Mouse (Mus musculus) lung, embryonic 16.5 days (tissue): Measurements from ENCODE around the gene Pparg. TPM values are rescaled to one million over a fixed set of nuclear protein-coding genes. Genes with fewer than 3 reads are reported as not detected.
A peak's percentile ranks its signal among the peaks of the same experiment; 100 is the strongest.

Experiments
- ATAC-seq: fragments of 200-750 bp; cut with Nextera tagmentation; 2 replicates; pipeline ENCODE4 v1.8.0; 2017; ENCODE audit warnings: low read depth, mild to moderate bottlenecking, moderate library complexity
- H3K27ac ChIP-seq: fragments of 300-500 bp; sonication (generic); 2 replicates; pipeline ENCODE4 v1.5.1; 2014; ENCODE audit warnings: mild to moderate bottlenecking, control low read depth, low read length
- H3K27me3 ChIP-seq: fragments of 300-500 bp; sonication (generic); 2 replicates; pipeline ENCODE4 v1.6.1; 2014; ENCODE audit warnings: low read depth, low read length, mixed read lengths; ENCODE audit not compliant: control insufficient read depth, insufficient read depth
- H3K36me3 ChIP-seq: fragments of 300-500 bp; sonication (generic); 2 replicates; pipeline ENCODE4 v1.6.1; 2014; ENCODE audit warnings: low read length; ENCODE audit not compliant: control insufficient read depth, insufficient read depth
- H3K4me1 ChIP-seq: fragments of 300-500 bp; sonication (generic); replicated peaks from 2 replicates; pipeline ENCODE4 v1.6.1; 2014; ENCODE audit warnings: low read length, mixed read lengths; ENCODE audit not compliant: control insufficient read depth, insufficient read depth
- H3K4me2 ChIP-seq: fragments of 300-500 bp; sonication (generic); 2 replicates; pipeline ENCODE4 v1.6.1; 2014; ENCODE audit warnings: low read depth, low read length, control low read depth
- H3K4me3 ChIP-seq: fragments of 300-500 bp; sonication (generic); 2 replicates; pipeline ENCODE4 v1.5.1; 2014; ENCODE audit warnings: mild to moderate bottlenecking, low read length, control low read depth
- H3K9ac ChIP-seq: fragments of 300-500 bp; sonication (generic); 2 replicates; pipeline ENCODE4 v1.6.1; 2014; ENCODE audit warnings: low read length, control low read depth
- H3K9me3 ChIP-seq: fragments of 300-500 bp; sonication (generic); 2 replicates; pipeline ENCODE4 v1.6.1; 2016; ENCODE audit warnings: low read length; ENCODE audit not compliant: control insufficient read depth
- WGBS: fragments of 180-500 bp; shearing (Covaris S2); extraction: QIAGEN DNeasy Blood & Tissue Kit; methylation state at CpG from one replicate; pipeline ENCODE4 v1.1.7; 2014; 5-methylcytosine and 5-hydroxymethylcytosine counted together
- polyA plus RNA-seq: library from polyadenylated mRNA; unstranded; fragments of >200 nt; fragmentation: Nextera tagmentation; extraction: Ambion mirVana; gene quantifications from 2 replicates; pipeline ENCODE4 v1.2.1, GENCODE M21; 2015

The Pparg gene
- polyA plus RNA-seq, 1 experiment from 2014 or later = 5.4 TPM

DNA sequence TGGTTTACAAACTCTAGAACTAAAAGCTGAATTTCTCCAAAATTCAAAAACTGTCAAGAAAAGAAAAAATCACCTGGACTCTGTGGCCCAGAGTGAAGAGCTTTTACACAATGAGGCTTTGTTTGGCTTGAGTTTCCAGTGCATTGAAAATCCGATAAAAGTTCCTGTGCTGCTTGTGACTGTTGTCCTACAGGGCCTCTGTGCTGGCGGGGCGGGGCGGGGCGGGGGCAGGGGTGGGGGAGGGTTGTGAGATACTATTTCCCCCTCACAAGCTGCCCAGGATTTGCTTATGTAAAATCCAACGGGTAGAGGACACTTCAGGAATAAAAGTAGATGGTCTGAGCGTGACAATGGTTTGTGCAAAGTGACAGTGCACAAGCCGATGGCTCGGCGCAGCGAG is 16.2 kb upstream of the Pparg start:
- no peak overlapping the region for H3K9ac ChIP-seq
- H3K27me3 ChIP-seq = no peaks in the 10 kb centered on the region
- H3K27ac ChIP-seq = no peak overlapping the region
- H3K4me1 ChIP-seq = peaks cover 2% of the 10 kb centered on the region; the same call in 1 of the 2 replicates
- no peaks in the 10 kb centered on the region for H3K36me3 ChIP-seq
- H3K9me3 ChIP-seq = no peaks in the 10 kb centered on the region
- 31% methylated on average over 11 of the region's 11 CpGs for WGBS
- H3K4me2 ChIP-seq = peak overlapping the region; percentile 26
- H3K4me3 ChIP-seq = no peak overlapping the region
- no peak for ATAC-seq

GRCm38 (mm10) chr6:115345013-115345412 is 15.7 kb upstream of the Pparg start:
- no peak overlapping the region; the same call in 1 of the 2 replicates for H3K4me2 ChIP-seq
- 75% methylated on average over 8 of the region's 8 CpGs for WGBS

DNA sequence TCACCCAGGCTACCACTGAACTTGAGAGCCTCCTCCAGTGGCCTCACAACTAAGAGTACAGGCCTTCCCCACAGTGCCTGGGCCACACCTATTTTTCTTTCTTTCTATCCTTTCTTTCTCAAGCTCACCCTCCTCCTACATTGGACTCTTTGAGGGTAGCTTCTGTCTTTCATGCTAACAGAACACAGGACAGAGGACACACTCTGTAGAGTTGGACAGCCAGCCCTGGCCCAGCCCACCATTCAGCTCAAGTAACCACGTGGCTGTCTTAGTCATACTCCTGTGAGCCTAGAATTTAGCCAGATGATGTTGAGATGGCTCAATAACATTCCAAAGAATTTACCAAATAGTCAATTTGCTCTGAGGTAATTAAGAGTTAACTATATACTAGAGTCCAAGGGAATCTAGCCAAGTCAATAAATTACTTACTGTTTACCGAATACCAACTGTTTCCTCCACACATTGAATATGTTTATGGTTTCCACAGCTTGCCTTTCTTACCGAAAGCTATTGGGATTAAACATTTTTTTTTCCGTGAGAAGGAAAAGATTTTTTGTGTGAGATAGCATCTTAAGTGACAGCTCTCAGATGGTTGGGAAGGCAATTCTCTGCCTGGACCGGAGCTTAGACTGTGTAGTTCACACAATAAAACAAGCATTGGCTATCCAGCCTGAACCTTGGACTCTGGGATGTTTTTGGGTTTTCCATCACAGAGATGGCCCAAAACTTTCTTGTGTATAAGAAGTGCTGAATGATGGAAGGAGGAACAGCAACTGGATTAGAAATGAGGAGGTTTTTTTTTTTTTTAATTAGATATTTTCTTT is 10.9 kb upstream of the Pparg start:
- Histone ChIP-seq H3K4me2 (no peak overlapping the region), H3K4me1 (peaks cover 2% of the 10 kb centered on the region), H3K9me3 (no peaks in the 10 kb centered on the region), H3K27me3 (no peaks in the 10 kb centered on the region), H3K4me3 (no peak overlapping the region), H3K36me3 (no peaks in the 10 kb centered on the region), H3K9ac (no peak overlapping the region), H3K27ac (no peak overlapping the region)
- WGBS = 31% methylated on average over 5 of the region's 5 CpGs
- ATAC-seq = peak; percentile 76

More at GRCm38 (mm10) chr6:115345013-115345412, 15.7 kb upstream of the Pparg start:
- Histone ChIP-seq H3K9me3 (no peaks in the 10 kb centered on the region), H3K27ac (no peak overlapping the region), H3K27me3 (no peaks in the 10 kb centered on the region), H3K4me1 (peaks cover 4% of the 10 kb centered on the region), H3K36me3 (no peaks in the 10 kb centered on the region), H3K4me3 (no peak overlapping the region), H3K9ac (no peak overlapping the region)
- no peak for ATAC-seq

DNA sequence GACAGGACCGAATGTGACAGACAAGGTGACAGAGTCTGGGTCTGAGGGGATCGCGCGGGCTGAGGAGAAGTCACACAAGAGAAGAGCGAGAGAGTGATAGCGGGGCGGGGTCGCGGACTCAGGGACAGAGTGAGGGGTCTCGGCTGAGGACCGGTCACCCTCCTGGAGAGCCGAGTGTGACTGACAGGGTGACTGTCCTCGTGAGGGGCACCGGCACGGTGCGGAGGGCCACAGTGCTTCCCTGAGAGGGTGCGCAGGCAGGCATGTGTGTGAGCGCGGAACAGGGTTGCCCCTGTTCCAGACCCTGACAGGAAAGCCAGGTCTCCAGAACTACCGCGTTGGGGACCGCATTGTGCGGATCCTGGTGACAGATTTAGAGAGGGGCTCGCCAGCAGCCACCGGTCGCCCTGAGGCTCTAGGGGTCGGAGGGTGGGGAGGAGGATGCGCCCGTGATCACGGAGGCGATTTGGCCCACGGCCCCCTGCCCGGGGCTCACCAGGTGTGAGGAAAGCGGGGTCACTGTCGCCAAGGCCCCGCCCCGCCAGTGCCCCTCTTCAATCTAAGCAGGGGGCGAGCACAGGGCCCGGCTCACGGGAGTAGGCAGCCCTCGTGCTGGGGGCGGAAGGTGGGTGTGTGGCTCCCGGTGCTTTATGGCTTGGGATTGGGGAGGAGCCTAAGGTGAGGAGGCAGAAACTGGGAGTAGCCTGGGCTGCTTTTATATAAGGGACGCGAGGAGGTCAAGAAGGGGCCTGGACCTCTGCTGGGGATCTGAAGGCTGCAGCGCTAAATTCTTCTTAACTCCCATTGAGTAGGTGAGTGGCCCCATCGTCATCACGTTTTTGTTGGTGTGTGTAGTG is 1.1 kb downstream of the Pparg start:
- 0 out of 2 replicates have a peak, but pooled peaks cover 4% of the 10 kb centered on the region for H3K9me3 ChIP-seq
- H3K4me2 ChIP-seq = peak overlapping the region; percentile 97
- H3K9ac ChIP-seq = peak overlapping the region; percentile 74
- ATAC-seq = peak; percentile 75
- WGBS = 2% methylated on average over 48 of the region's 48 CpGs
- no peak overlapping the region for H3K27ac ChIP-seq
- peak overlapping the region; percentile 64 for H3K4me3 ChIP-seq
- peaks cover 9% of the 10 kb centered on the region for H3K27me3 ChIP-seq
- H3K36me3 ChIP-seq = no peaks in the 10 kb centered on the region
- H3K4me1 ChIP-seq = no peaks in the 10 kb centered on the region

DNA sequence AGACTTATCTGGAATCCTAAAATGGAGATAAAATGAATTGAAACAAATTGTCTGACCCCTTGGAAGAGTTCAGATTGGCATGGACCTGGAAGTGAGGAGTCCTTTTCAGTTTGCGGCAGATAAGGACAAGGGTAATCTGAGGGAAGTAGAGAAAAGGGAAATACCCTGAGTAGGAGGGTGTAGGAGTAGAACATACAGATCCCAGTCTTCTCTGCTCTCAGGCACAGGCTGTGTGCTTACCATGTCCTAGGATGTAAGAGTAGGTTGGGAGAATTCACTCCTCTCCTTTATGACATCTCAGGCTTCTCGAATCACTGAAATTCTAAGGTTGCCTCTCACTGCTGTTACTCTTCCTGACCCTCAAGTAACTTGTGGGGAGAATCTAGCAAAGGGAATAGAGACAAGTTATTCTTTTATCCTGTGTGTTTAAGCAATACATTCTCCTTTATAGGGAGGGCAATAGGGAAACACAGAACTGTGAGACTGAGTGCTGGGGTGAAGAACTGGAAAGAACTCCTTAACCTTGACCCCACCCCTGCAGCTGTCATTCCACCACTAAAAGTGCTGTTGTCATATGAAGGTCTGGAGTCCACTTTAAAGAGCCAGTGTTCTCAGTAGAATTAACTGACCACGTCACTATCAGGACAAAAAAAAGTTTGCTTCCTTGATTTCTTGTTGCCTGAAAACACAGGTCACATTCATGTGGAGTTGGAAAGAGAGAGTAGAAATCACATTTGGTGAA is 6.3 kb downstream of the Pparg start:
- Histone ChIP-seq H3K36me3 (no peaks in the 10 kb centered on the region), H3K27ac (no peak overlapping the region), H3K9me3 (no peaks in the 10 kb centered on the region), H3K4me3 (no peak overlapping the region), H3K4me1 (no peaks in the 10 kb centered on the region), H3K27me3 (peaks cover 4% of the 10 kb centered on the region; the same call in 1 of the 2 replicates), H3K9ac (no peak overlapping the region), H3K4me2 (no peak overlapping the region)
- 70% methylated on average over 3 of the region's 3 CpGs for WGBS
- no peak for ATAC-seq

DNA sequence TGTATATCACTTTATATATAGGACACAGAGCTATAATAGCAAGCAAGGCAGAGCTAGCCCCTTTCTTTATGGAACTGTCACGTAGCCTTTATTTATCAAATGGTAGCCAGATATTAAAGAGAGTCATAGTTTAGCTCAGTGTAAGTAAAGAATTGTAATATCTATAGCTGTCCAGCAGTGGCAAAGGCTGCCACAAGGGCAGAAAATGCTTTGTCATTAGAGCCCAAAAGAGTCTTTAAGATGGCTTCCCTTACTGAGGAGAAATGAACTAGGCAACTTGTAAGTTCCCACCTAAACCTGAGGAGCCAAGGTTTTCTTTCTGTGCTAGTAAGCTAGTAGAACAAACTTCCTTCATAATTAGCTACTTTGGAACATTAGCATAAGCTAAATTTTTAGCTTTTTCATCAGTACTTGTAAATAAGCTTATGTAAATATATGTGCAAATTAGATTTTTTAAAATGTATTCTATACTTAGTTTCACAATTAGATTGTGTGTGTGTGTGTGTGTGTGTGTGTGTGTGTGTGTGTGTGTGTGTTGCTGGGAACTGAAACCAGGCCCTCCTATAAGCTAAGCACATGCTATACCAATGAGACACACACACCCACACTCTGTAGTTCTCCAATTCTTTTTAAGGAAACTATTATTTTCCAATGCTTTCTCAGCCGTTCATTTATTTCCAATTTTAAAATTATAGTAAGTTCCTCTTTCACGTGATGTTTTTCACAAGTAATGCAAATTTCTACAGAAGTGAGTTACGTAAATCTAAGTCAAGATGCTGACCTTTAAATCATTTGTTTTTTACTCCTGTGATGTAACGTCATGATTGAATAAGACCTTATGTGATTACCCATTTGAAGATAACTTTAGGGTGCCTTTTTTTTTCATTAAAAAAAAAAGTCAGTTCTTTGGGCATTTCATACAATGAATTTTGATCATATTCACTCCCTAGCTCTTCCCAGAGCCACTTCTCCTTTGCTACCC is 14.4 kb downstream of the Pparg start:
- Histone ChIP-seq H3K4me3 (no peak overlapping the region), H3K4me1 (no peaks in the 10 kb centered on the region), H3K27me3 (no peaks in the 10 kb centered on the region), H3K36me3 (no peaks in the 10 kb centered on the region), H3K4me2 (no peak overlapping the region), H3K27ac (no peak overlapping the region), H3K9ac (no peak overlapping the region), H3K9me3 (no peaks in the 10 kb centered on the region)
- ATAC-seq = no peak
- 81% methylated on average over 5 of the region's 5 CpGs for WGBS

DNA sequence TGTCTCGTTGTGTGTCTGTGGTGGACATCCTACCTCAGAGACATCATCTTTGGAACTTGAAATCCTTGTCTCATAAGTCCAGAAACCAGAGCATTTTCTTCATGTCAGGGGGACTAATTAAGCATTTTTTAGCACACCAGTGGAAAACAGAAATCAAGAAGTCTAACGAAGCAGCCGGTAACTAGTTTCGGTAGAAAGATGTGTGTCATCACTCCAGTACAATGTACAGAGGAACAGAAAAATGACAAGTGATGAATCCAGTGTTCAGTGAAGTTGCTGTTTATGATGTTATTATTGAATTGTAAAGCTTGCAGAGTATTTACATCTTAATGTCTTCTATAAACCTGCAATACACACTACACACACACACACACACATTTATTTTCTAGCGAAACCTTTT is 19.8 kb downstream of the Pparg start:
- Histone ChIP-seq H3K4me3 (no peak overlapping the region), H3K4me2 (no peak overlapping the region), H3K4me1 (no peaks in the 10 kb centered on the region; the same call in 1 of the 2 replicates), H3K36me3 (no peaks in the 10 kb centered on the region), H3K9me3 (no peaks in the 10 kb centered on the region), H3K27ac (no peak overlapping the region), H3K9ac (no peak overlapping the region), H3K27me3 (no peaks in the 10 kb centered on the region)
- ATAC-seq = no peak
- 84% methylated on average over 5 of the region's 5 CpGs for WGBS

GRCm38 (mm10) chr6:115382712-115383111 is 22.0 kb downstream of the Pparg start:
- Histone ChIP-seq H3K36me3 (no peaks in the 10 kb centered on the region), H3K27ac (no peak overlapping the region), H3K9me3 (no peaks in the 10 kb centered on the region), H3K4me3 (no peak overlapping the region), H3K27me3 (no peaks in the 10 kb centered on the region), H3K4me2 (no peak overlapping the region), H3K4me1 (no peaks in the 10 kb centered on the region; the same call in 1 of the 2 replicates), H3K9ac (no peak overlapping the region)
- ATAC-seq = no peak
- WGBS = 50% methylated on average over 5 of the region's 5 CpGs
